Mouse (Mus musculus): ENCODE measurements around the gene Aloxe3. TPM values are rescaled to one million over a fixed set of nuclear protein-coding genes. Genes with fewer than 3 reads are reported as not detected.
A peak's percentile ranks its signal among the peaks of the same experiment; 100 is the strongest.
"Not testable (repeated sequence)": the region's sequence is repeated elsewhere in the genome, so short reads cannot be mapped to it uniquely, and the experiment has no call there.

Aloxe3 gene
- polyA plus RNA-seq, 1 experiment from 2014 or later: 0.41 TPM

DNA sequence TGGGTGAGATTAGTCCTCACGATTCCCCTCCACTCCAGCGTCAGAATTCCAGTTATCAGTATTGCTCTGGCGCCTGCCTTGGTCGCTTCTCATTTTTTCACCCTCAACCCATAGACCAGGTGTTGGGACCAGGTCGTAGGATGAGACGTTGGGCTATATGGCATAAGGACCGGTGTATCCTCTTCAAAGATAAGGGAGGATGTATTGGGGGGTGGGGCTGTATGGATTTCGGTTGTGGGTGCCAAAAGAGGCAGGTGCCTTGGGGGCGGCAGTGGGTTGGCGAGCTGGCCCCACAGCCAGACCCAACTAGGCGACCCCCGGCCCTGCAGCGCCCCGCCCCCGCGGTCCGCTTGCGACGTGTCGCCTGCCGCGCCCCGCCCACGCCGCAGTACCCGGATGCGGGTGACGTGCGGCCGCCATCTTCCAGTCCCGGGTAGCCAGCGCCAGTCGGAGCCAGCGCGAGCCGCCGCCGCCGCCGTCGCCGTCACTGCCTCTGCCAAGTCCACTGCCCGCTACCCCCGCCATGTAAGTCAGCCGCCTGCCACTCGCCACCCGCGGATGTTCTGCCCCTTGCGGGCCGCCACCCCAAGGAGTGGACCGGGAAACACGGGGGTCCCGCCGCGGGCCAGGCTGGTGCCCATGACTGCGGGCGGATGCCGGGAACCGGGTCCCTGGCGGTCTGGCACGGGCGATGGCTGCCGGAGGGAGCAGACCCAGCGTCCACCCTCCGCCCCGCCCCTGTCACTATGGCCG is 37.4 kb upstream of the Aloxe3 start, which contains the start of gene Vamp2:
Gene Vamp2, plus strand, starts transcription at position 388 of the 753 bp plus-strand sequence.
- peak within 1 kb of the TSS; percentile 84 for H3K4me2 ChIP-seq (replicated peaks)
- no peaks in the 10 kb centered on the region for H3K9me3 ChIP-seq (replicated peaks)
- WGBS: 1% methylated on average over 66 of the region's 67 CpGs

DNA sequence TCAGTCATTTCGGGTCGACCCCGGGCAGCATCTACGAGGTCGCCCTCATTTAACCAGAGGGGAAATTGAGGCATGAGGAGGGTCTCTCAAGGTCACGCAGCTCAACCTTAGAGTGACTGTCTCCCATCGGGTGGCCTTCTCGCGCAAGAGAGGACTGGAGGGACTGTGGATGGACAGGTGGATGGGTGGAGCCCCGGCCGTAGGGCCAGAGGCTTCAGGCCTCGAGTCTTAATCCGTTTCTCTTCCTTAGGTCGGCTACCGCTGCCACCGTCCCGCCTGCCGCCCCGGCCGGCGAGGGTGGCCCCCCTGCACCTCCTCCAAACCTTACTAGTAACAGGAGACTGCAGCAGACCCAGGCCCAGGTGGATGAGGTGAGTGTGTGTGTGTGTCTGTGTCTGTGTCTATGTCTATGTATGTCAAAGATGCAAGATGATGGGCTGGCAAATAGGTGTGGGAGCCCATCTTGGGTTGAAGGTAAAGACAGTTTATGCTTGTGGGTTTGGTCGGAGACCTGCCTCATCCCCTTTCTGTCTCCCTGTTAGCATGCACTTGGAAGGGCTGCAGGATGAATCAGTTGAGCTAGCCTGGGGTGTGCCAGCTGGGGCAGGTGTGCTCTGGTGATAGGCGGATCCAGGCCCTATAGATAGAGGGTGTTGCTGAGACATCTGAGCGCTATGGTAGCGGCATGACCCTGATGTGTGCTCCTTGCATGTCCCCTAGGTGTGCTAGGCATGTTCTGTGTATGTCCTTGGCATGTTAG is 36.7 kb upstream of the Aloxe3 start:
- ATAC-seq (ENCODE audit: low FRiP score): peak; percentile 38
- Histone ChIP-seq H3K9me3 (replicated peaks) (no peaks in the 10 kb centered on the region), H3K27ac (peak overlapping the region; percentile 95), H3K36me3 (peaks cover 24% of the 10 kb centered on the region; the same call in 1 of the 2 replicates), H3K4me2 (replicated peaks) (peak overlapping the region; percentile 84), H3K4me1 (peaks cover 30% of the 10 kb centered on the region), H3K27me3 (no peaks in the 10 kb centered on the region), H3K9ac (peak overlapping the region; percentile 99), H3K4me3 (peak overlapping the region; percentile 98)
- 11% methylated on average over 25 of the region's 25 CpGs for WGBS

More for the DNA sequence above, 37.4 kb upstream of the Aloxe3 start, which contains the start of gene Vamp2:
- ATAC-seq (ENCODE audit: low FRiP score): peak; percentile 77
- Histone ChIP-seq H3K4me1 (peaks cover 30% of the 10 kb centered on the region), H3K27me3 (no peaks in the 10 kb centered on the region), H3K4me3 (peak within 1 kb of the TSS; percentile 98), H3K9ac (peak within 1 kb of the TSS; percentile 99), H3K36me3 (peaks cover 24% of the 10 kb centered on the region; the same call in 1 of the 2 replicates), H3K27ac (peak within 1 kb of the TSS; percentile 95)

DNA sequence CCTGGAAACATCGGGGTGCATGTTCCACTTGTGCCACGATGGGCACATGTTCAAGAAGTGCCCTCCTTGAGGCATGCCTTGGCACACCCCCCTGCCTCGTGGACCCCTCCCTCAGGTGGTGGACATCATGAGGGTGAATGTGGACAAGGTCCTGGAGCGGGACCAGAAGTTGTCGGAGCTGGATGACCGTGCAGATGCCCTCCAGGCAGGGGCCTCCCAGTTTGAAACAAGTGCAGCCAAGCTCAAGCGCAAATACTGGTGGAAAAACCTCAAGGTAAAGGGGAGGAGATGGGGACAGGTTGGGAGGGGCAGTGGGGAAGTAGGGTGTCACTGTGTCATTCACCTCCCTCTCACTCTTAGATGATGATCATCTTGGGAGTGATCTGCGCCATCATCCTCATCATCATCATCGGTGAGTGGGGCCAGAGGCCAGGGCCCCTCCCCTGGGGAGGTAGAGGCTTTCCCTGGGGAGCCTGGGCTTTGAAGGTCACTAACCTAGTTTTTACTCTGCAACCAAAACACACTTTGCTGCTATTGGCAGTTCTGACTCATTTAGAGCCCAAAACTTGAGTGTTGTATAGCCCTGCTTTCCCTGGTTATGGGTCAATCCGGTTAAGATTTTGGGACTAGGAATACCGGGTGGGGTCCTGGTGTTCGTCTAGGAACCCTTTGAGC is 35.9 kb upstream of the Aloxe3 start:
- WGBS: 90% methylated on average over 12 of the region's 12 CpGs
- no peaks in the 10 kb centered on the region for H3K9me3 ChIP-seq (replicated peaks)
- peak overlapping the region; percentile 99 for H3K9ac ChIP-seq
- H3K27me3 ChIP-seq: no peaks in the 10 kb centered on the region
- ATAC-seq (ENCODE audit: low FRiP score): no peak
- peak overlapping the region; percentile 84 for H3K4me2 ChIP-seq (replicated peaks)
- H3K36me3 ChIP-seq: peaks cover 24% of the 10 kb centered on the region; the same call in 1 of the 2 replicates
- H3K4me3 ChIP-seq: peak overlapping the region; percentile 98
- H3K27ac ChIP-seq: 0 out of 2 replicates have a peak overlapping the region, but pooled peaks have one; percentile 95
- peaks cover 35% of the 10 kb centered on the region for H3K4me1 ChIP-seq

DNA sequence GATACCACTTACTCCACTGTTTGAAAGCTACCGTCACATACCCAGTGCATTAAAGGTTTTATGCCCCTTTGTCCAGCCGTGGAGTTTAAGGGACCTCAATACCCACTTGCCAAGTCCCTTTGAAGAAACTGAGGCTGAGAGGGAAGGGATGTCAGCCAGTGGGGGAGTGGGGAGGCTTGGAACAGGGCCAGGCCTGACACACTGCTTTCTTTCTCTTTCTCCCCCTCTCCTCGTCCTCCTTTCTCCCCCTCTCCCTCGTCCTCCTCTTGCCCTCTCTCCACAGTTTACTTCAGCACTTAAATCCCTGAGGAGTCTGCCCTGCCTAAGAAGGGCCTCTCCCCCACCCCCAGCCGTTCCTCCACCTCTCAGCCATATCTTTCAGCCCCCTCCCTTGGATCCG is 35.3 kb upstream of the Aloxe3 start:
- no peak overlapping the region for H3K4me2 ChIP-seq (replicated peaks)
- H3K9me3 ChIP-seq (replicated peaks): no peaks in the 10 kb centered on the region
- peaks cover 37% of the 10 kb centered on the region for H3K4me1 ChIP-seq
- peaks cover 24% of the 10 kb centered on the region; the same call in 1 of the 2 replicates for H3K36me3 ChIP-seq
- H3K27me3 ChIP-seq: no peaks in the 10 kb centered on the region
- H3K27ac ChIP-seq: no peak overlapping the region
- ATAC-seq (ENCODE audit: low FRiP score): no peak
- H3K9ac ChIP-seq: peak overlapping the region; percentile 38
- 61% methylated on average over 6 of the region's 6 CpGs for WGBS
- H3K4me3 ChIP-seq: no peak overlapping the region

DNA sequence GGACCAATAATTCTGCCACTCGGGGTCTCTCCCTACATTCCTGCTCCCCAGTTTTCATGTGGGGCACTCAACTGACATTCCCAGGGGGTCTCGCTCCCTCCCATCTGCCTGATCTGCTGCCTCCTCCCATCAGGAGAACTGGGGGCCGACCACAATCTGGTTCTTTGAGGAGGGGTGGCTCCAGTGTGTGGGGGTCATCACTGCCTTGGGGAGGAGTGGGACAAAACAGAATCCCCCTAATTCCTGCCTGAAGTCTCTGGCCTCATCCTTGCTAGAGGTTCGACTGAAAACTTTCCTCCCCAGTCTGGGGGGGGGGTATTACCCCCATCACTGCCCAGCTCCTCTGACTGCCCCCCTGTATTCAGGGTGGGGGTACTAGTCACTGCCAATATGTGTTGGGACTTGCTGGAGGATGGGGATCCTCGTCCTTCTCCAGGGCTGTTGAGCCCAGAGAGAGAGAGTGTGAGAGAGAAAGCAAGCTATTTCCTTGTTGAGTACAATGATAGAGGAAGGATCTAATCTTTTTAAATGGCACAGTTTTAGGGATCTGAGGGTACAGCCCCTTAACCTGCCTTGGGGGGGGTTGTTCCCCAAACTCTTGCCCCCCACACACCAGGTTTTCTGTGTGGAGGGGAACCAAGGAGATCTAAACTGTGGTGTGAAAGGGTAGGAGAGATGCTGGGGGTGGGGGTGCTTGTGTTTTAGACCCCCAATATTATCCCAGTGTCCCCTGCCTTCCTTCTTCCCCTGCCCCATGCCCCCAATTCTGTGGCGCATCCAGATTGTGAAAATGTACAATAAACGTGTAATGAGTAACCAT is 33.9 kb upstream of the Aloxe3 start:
- ATAC-seq (ENCODE audit: low FRiP score): no peak

DNA sequence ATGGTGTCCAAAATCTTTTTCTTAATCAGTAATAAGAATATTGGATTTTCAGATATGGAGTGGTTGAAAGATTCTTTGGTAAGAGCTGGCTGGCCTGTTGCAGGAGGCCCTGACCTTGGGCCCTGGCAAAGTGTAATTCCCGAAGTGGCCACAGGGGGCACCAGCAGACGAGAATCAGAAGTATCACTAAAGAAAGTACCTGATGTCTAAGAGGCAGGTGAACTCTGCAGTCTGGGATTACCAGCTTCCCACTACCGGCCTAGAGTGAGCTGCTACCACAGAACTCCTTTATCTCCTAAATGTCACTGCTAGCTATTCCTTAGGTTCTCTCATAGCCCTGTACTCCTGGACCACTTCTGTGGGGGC is 33.3 kb upstream of the Aloxe3 start:
- Histone ChIP-seq H3K27me3 (no peaks in the 10 kb centered on the region), H3K4me3 (no peak overlapping the region), H3K36me3 (peaks cover 24% of the 10 kb centered on the region; the same call in 1 of the 2 replicates), H3K9me3 (replicated peaks) (no peaks in the 10 kb centered on the region), H3K4me1 (peaks cover 56% of the 10 kb centered on the region), H3K4me2 (replicated peaks) (no peak overlapping the region), H3K9ac (no peak overlapping the region), H3K27ac (no peak overlapping the region)
- WGBS: 2% methylated on average over 3 of the region's 3 CpGs
- no peak for ATAC-seq (ENCODE audit: low FRiP score)

More for the DNA sequence above, 33.9 kb upstream of the Aloxe3 start:
- no peak overlapping the region for H3K27ac ChIP-seq
- no peaks in the 10 kb centered on the region for H3K27me3 ChIP-seq
- WGBS: 67% methylated on average over 7 of the region's 7 CpGs
- H3K36me3 ChIP-seq: peaks cover 24% of the 10 kb centered on the region; the same call in 1 of the 2 replicates
- H3K9me3 ChIP-seq (replicated peaks): no peaks in the 10 kb centered on the region
- H3K4me1 ChIP-seq: peaks cover 50% of the 10 kb centered on the region
- no peak overlapping the region for H3K4me3 ChIP-seq
- no peak overlapping the region for H3K4me2 ChIP-seq (replicated peaks)
- H3K9ac ChIP-seq: no peak overlapping the region

DNA sequence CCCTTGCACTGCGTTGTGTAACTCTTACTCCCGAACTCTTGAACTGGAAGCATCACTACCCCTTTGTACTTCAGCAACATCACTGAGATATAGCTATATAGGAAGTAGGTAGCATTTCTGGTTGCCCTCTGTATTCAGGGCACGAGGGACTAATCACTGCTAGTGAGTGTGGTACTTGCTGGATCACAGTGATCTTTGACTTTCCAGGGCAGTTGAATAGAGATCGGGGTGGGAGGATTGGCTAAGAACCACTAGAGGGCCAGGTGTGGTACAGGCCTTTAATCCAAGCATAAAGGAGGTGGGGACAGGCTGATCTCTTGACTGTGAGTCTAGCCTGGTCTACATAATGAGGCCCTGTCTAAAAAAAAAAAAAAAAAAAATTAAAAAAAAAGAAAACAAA is 32.8 kb upstream of the Aloxe3 start:
- ATAC-seq (ENCODE audit: low FRiP score): no peak

DNA sequence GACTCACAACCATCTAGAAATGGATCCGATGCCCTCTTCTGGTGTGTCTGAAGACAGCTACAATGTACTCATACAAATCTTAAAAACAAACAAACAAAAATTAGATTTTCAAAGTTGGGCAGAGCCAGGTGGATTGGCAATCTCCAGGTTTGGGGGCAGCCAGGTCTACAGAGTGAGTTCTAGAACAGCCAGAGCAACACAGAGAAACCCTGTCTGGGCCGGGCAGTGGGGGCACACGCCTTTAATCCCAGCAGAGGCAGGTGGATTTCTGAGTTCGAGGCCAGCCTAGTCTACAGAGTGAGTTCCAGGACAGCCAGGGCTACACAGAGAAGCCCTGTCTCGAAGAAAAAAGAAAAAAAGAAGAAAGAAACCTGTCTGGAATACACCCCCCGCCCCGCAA is 31.8 kb upstream of the Aloxe3 start:
- WGBS: 91% methylated on average over 7 of the region's 7 CpGs
- ATAC-seq (ENCODE audit: low FRiP score); H3K27me3 ChIP-seq; H3K9ac ChIP-seq; H3K9me3 ChIP-seq (replicated peaks); H3K4me3 ChIP-seq; H3K4me2 ChIP-seq (replicated peaks); H3K27ac ChIP-seq: not testable (repeated sequence)
- Histone ChIP-seq H3K36me3 (peaks cover 24% of the 10 kb centered on the region; the same call in 1 of the 2 replicates), H3K4me1 (peaks cover 63% of the 10 kb centered on the region)

More for the DNA sequence above, 32.8 kb upstream of the Aloxe3 start:
- H3K9me3 ChIP-seq (replicated peaks): no peaks in the 10 kb centered on the region
- no peak overlapping the region for H3K4me3 ChIP-seq
- H3K4me1 ChIP-seq: peaks cover 56% of the 10 kb centered on the region
- H3K27me3 ChIP-seq: no peaks in the 10 kb centered on the region
- H3K27ac ChIP-seq: no peak overlapping the region
- WGBS: 89% methylated on average over 4 of the region's 4 CpGs
- H3K4me2 ChIP-seq (replicated peaks): no peak overlapping the region
- H3K9ac ChIP-seq: no peak overlapping the region
- H3K36me3 ChIP-seq: peaks cover 24% of the 10 kb centered on the region; the same call in 1 of the 2 replicates

DNA sequence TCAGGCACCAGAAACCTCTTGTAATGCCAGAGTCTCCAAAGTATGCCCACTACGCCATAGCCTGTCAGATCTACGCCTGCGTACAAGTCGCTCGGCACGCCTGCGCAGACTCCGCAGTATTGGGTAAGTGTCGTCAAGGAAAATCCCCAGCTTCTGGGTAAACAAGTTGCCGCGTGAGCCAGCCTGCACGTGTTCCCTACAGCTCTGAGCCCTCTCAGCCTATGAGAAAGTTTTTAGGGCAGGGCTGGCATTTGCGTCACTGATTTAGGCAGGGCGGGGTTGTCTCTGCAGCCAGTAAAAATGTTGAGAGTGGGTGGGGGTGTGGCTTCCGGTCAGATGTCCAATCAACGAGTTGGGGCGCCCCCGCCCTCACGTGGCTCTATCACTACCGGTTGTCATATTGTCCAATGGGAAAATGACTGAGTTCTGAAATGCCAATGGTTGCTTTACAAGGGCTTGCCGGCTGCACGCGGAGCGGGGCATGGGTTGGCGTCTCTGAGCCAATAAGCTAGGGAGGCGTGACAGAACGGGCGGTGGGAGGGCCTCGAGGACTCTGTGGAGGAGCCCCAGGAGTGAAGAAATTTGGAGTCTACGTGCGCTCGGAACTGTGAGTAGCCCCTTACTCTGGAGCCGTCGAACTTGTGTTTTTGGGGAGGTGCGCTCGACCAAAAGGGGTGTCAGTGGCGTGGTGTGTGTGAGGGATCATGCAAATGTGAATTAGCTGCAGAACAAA is 30.8 kb upstream of the Aloxe3 start, which contains the start of gene Per1:
Gene Per1, plus strand, starts transcription at position 521 of the 733 bp plus-strand sequence.
- no peaks in the 10 kb centered on the region for H3K9me3 ChIP-seq (replicated peaks)
- peak within 1 kb of the TSS; percentile 46 for H3K4me3 ChIP-seq
- peak; percentile 92 for ATAC-seq (ENCODE audit: low FRiP score)
- peak within 1 kb of the TSS; percentile 70 for H3K27ac ChIP-seq
- peaks cover 64% of the 10 kb centered on the region for H3K4me1 ChIP-seq
- peaks cover 24% of the 10 kb centered on the region; the same call in 1 of the 2 replicates for H3K36me3 ChIP-seq
- H3K27me3 ChIP-seq: no peaks in the 10 kb centered on the region
- peak within 1 kb of the TSS; percentile 60 for H3K9ac ChIP-seq
- H3K4me2 ChIP-seq (replicated peaks): peak within 1 kb of the TSS; percentile 93
- under 1% methylated on average over 37 of the region's 37 CpGs for WGBS

DNA sequence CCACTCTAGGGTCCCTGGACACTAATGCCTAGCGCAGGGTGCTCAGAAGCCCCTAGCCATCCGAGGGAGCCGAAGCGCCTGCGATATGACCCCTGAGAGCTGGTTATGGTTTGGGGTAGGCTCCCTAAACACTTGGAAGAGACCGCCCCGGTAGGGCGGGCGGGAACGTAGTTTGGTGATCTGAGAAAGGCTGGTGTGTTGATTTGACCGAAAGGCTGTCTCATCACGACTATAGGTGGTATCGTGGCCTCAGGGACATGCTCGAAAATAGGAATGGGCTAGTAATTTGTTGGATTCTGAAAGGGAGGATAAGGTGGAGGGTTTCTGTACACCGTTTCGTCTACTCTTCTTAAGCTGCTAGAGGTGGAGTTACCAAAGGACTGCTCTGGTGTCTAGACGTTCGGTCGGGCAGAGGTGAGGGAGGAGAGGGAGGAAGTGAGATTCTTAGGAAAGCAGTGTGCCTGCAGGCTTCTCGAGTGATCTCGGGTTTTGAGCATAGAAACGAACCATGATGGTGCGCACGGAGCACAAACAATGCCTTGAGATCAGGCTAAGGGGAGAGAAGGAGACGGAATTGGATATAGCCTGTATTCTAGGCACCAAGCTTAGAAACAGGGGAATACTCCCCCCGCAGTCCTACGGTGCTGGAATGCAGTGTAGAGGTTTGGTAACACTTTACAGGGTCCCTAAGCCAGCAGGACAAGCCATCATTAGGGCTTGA is 30.0 kb upstream of the Aloxe3 start:
- peak overlapping the region; percentile 93 for H3K4me2 ChIP-seq (replicated peaks)
- H3K4me3 ChIP-seq: peak overlapping the region; percentile 46
- peaks cover 20% of the 10 kb centered on the region; the same call in 1 of the 2 replicates for H3K36me3 ChIP-seq
- 3% methylated on average over 27 of the region's 27 CpGs for WGBS
- ATAC-seq (ENCODE audit: low FRiP score): no peak
- H3K27me3 ChIP-seq: no peaks in the 10 kb centered on the region
- H3K9me3 ChIP-seq (replicated peaks): no peaks in the 10 kb centered on the region
- H3K4me1 ChIP-seq: peaks cover 63% of the 10 kb centered on the region
- peak overlapping the region; percentile 60 for H3K9ac ChIP-seq
- peak overlapping the region; percentile 70 for H3K27ac ChIP-seq

Data from hindbrain, embryonic 12.5 days (tissue).